Mouse (Mus musculus) adrenal gland, adult (tissue): ENCODE results near the gene Pim1.
"Not testable (repeated sequence)": the region's sequence is repeated elsewhere in the genome, so short reads cannot be mapped to it uniquely, and the experiment has no call there.

Experiments
- DNase-seq, 2 experiments: peaks; one replicate each; pipeline ENCODE4 v3.0.0; 2022 to 2023; ENCODE audit warnings: low spot score in 1 of 2; ENCODE audit not compliant: inconsistent age in 2 of 2

The Pim1 gene

DNA sequence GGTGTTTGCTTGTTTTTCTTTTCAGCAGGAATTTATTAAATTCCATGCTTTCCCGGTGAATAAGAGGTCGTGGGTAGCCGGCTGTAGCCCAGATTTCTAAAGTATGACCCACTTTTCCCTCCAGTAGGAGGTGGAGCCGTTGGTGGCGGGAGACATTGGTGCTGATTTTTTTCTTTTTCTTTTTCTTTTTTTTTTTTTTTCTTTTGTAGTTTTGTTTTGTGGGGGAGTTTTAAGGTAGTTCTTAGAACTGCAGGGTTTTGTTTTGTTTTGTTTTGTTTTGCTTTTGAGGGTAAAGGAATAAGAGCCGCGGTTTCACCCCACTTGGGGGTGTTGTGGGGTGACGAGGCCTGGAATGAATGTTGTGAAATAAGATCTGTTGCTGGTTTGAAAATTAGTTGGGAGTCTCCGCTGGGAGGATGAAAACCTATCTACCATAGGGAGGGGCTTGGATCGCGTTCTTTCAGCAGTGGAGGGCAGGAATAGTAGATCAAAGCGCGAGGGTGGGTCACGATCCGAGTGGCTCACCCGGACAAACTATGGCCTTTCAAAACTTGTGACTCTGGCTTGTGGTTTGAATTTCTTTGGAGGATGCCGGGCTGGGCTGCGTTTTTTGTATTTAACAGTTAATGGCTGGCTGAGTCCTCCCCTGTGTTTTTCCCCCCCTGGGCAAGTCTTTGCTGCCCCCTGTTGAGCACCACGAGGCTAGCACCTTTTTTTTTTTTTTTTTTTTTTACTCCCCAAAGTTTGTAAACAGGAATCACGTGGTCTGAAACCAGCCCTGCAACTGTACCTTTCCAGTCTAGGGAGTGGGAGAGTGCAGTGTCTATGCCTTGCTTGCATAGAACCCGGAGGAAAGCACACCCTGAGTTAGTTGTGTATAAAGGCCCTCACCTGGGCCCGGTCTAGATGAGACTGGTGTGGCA is 2.0 kb downstream of the Pim1 start:
- DNase-seq, result peak; percentile 81 to 93

DNA sequence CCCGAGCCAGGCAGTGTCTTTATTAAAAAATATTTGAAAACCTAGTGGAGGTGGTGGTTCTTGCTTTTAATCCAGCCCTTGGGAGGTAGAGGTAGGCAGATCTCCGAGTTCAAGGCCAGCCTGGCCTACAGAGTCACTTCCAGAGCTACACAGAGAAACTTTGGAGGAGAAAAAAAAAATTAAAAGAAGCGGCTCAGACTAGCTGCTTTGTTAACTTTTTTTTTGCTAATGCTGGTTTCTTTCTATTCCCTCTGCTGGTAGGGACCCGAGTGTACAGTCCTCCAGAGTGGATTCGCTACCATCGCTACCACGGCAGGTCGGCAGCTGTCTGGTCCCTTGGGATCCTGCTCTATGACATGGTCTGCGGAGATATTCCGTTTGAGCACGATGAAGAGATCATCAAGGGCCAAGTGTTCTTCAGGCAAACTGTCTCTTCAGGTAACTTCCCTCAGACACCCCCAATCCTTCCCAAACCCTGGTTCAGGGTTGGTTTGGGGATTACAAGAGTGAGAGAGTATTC is 3.0 kb downstream of the Pim1 start:
- DNase-seq, result no peak

DNA sequence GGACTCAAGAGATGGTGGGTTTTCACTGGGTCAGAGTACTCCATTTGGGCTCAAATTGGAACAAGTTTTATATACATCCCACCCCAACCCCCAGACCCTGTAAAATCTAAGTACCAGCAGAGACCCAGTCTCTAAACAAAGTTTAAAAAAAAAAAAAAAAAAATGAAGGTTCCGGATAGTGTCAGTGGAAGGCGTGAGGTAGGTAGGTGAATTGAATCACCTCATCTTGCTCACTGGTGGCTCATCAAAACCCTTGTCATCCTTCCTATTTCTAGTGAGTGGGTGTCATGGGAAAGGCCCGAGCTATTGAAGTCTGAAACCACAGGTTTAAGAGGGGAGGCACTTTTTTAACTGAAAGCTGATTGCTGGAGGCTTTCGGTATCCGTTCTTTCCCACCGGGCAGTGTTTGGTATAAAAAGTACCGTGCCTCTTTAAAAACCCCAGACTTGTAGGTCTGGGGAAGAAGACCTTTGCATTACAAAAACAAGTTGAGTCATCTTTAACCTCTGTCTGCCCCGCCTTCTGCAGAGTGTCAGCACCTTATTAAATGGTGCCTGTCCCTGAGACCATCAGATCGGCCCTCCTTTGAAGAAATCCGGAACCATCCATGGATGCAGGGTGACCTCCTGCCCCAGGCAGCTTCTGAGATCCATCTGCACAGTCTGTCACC is 3.6 kb downstream of the Pim1 start:
- DNase-seq, result peak; percentile 53 to 79

DNA sequence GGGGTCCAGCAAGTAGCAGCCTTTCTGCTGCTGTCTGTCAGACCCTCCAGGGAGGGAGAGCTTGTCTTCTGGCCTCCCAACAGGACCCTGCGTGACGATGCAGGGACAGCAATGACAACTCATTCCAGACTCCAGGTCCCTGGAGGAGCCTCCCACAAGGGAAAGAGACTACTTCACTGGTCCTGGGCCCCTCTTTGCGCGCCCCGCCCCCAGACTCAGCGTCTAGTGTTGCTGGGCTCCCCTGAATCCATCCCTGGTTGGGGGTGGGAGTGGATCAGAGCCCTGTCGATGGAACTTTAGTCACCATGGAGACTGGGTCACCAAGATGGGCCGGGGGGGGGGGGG is 4.2 kb downstream of the Pim1 start:
- DNase-seq, result peak in 1 of 2 experiments; percentile 42

DNA sequence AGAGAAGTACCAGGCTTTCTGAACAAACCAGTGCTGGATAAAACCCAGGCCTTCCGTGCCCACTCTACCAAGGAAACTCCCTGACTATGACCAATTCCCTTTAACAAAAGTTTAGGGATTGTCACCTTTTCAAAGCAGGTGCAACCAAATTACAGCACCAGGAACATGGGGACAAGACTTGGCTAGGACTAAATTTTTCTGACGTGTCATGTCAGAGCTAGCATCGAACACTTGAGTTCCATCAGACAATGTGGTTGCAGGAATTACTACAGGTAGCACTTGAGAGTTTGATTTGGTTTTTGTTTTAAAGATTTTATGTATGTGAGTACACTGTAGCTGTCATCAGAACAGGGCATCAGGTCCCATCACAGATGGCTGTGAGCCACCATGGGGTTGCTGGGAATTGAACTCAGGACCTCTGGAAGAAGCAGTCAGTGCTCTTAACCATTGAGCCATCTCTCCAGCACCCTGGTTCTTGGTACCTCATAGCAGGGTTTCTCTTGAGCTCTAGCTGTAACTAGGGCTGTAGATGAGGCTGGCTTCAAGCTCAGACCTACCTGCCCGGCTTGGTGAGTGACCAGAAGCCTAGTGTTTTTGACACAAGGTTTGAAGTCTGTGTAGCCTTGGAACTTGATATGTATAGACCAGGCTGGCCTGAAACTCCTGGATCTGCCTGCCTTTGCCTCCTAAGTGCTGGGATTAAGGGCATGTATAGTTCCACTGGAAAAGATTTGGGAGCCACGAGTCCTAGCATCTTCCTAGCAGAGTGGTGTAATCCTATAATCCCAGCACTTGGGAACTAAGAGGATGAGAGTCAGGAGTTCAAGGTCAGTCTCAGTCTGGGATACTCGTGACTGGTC is 5.9 kb downstream of the Pim1 start:
- peak in 1 of 2 experiments; percentile 61 for DNase-seq

DNA sequence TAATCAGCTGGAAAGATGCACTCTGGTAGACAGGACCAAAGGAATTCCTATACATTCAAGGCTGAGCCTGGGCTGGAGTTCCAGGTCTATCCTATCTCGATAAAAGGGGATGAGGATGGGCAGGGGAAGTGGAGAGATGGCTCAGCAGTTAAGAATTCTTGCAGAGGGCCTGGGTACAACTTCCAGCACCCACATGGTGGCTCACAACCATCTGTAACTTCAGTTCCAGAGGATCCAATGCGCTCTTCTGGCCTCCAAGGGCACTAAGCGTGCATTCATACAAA is 6.5 kb downstream of the Pim1 start:
- DNase-seq, result no peak

DNA sequence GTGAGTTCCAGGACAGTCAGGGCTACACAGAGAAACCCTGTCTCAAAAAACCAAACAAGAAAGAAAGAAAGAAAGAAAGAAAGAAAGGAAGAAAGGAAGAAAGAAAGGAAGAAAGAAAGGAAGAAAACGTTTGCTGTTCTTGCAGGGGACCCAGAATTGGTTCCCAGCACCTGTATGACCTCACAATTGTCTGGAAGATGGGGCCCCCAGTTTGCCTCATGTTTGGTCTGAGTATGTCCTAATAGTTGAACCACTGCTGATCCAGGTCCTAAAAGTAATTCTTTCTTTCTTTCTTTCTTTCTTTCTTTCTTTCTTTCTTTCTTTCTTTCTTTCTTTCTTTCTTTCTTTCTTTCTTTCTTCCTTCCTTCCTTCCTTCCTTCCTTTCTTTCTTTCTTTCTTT is 6.9 kb downstream of the Pim1 start:
- DNase-seq, result not testable (repeated sequence)

DNA sequence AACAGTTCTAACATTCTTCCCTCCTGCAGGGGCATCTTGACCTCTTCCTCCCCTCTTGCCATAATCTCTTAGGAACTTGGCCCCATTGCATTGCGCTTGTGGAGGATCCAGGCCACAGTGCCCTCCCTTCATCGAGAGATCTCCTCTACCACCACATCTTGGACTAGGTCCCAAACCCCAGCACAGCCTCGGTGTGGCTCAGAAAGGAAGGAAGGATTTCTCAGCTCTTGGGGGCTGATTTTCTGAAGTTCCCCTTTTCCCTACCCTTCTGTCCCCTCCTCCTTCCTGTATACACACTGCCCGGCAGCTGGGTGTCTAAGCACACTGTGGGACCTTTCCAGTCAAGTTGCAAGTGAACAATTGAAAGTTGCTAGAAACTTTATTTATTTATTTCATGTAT is 7.5 kb downstream of the Pim1 start:
- DNase-seq, result peak in 1 of 2 experiments; percentile 62

DNA sequence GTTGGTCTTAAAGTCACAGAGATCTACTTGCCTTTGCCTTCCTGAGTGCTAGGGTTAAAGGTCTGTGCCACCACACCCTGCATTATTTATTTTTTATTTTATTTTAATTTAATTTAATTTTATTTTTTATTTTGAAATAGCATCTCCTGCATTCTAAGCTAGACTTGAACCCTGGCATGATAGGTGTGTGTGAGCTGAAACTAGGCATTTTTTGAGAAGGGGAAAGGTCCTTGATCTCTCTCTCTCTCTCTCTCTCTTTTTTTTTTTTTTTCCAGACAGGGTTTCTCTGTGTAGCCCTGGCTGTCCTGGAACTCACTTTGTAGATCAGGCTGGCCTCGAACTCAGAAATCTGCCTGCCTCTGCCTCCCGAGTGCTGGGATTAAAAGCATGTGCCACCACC is 8.4 kb downstream of the Pim1 start:
- DNase-seq, result not testable (repeated sequence)

DNA sequence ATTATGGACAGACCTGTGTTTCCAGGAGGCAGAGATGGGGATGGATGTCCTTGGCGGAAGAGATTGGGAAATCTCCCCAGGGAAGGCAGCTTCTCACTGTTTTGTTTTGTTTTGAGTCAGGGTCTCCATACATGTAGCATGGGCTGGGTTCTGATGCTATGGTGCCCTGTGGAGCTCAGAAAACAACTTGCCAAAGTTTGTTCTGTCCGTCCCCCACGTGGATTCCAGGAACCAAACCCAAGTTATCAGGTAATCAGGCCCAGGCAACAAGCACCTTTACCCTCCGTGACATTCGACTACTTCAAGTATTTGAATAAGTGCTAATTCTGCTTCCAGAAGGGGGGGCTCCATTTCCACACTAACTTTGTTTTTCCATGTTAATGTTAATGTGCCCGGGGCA is 9.0 kb downstream of the Pim1 start:
- DNase-seq, result no peak

DNA sequence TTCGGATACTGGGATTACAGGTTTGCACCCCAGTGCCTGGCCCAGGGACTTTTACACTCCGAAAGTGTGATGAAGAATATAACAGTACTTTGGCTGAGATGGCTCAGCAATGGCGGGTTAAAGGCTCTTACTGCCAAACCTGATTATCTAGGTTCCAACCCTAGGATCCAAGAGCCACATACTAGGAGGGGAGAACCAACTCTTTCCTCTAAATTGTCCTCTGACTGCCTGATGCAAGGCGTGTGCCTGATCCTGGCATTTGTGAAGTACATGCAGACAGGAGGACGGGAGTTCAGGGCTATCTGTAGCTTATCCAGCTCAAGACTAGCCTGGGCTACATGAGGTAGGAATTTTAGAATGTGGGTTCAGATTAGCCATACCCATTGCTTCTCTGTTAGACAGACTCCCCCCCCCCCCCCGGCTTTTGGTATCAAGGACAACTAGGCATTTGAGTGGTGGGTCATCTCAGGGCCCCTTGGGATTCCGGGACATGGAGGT is 9.7 kb downstream of the Pim1 start:
- no peak for DNase-seq

DNA sequence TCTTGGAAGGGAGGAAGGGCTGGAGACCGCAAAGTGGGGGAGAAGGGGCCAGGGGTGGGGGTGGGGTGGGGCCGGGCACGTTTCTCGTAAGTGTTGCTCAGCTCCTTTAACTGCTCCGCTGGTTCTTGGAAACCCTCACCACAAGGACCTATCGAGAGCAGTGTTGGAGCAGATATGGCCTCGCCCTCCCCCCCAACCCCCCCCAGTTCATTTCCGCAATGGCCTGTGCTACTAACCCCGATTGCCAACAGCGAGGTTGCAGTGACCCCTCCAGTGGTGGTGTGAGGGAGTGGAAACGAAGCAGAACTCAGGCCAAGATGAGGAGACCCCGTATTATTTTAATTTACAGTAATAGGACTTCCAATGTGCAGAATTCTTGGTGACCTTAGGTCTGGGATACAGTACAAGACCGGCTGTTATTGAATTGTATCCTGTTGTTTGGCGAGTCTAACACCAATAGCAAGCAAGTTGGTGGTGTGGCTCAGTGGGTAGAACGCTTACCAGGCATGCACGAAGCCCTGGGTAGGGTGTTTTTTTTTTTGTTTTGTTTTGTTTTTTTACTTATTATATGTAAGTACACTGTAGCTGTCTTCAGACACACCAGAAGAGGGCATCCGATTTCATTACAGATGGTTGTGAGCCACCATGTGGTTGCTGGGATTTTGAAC is 10.4 kb downstream of the Pim1 start:
- no peak for DNase-seq

DNA sequence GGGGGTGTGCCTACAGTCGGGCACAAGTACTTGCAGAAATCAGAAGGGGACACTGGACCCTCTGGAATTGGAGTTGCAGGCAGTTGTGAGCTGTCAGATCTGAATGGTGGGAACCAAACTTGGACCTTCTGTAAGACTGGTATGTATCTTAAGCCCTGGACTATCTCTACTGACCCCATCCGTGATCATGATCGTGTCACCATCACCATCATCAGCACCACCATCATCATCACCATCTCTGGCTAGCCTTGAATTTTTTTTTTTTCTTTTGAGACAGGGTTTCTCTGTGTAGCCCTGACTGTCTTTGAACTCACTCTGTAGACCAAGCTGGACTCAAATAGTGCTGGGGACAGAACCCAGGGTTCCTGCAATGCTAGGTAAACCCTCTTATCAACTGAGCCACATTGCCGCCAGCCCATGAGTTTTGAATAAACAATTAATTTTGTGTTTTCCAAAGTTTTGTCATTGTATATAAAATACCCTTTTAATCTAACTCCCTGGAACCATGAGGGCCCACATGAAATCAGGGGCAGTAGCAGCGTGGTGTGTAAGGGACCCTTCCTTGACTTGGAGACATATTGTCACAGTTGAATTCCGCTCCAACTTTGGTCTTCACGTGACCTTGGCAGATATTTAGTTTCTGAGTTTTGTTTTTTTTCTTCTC is 11.6 kb downstream of the Pim1 start:
- no peak for DNase-seq

DNA sequence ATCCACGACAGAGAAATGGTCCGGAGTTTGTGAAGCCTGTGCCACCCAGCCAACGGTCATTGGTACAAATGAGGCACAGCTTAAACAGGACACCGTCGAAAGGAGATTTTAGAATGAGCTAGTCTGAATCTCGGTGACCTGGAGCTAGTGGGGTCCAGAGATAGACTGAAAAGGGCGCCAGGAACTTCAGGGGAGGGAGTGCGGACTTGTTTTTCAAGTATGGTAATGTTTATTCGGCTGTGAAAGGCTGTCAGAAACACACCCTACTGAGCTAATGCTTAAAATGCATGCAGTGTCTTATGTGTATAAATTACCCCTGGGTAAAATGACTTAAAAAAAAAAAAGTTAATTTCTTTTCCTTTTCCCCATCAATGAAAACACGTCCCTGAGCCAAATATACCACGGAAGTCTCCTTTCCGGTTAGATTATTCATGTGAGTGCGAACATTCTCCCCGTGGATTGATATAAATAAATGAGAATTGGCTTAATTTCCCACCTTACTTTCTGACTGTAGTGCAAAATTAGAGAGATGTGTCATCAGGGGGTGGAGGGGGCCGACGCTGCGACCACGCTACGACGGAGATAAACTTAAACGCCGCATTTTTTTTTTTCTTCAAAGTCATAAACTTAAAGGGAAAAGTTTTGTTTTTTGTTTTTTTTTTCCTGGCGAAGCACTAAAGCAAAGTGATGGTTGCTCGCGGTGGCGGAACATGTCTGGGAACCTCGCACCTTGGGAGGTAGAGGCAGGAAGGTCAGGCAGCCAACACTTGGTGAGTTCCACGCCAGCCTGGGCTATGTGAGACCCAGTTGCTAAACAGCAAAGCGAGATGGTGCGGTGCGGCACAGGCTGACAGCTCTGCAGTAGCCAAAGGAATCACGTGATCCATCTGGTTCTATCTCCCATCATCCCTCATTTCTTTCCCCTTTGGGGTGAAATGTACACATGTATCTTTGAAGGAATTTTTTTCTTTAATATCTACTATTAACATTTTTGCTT is 12.4 kb downstream of the Pim1 start:
- peak in 1 of 2 experiments; percentile 45 for DNase-seq

DNA sequence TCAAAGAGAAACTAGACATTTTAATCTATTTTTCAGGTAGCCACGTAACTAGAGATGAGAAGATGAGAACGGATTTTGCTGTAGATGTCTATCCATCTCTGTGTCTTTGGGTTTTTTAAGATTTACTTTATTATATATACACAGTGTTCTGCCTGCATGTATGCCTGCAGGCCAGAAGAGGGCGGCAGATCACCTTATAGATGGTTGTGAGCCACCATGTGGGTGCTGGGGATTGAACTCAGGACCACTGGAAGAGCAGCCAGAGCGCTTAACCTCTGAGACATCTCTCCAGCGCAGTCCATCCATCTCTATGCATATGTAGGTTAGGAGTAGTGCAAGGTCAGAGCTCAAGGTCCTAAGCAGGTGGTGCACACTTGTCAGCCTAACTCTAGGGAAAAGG is 13.1 kb downstream of the Pim1 start:
- DNase-seq, result no peak

DNA sequence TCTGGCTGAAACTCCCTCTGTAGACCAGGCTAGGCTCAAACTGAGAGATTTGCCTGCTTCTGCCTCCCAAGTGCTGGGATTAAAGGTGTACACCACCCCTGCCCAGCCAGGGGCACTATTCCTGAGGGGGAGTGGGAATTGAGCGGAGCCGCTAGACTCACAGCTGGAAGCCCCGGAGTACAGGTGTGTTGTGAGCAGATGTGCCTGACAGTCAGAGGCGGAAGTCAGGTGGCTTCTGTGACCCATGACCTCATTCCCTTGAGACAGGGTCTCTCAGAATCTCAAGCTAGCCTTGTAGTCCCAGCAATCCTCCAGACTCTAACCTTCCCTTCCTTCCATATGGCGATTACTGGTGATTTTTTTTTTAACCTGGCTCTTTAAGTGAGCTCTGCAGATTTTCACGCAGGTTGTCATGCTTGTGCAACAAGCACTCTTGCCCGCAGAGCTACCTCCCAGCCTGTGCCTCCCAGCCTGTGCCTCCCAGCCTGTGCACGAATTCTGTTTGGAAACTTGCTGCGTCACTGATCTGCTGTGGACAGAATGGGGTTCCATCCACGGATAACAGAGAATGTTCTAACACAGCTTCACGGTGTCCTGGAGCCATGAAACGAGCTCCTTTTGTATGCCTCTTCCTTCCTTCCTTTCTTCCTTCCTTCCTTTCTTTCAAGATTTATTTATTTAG is 18.5 kb downstream of the Pim1 start:
- DNase-seq, result no peak

DNA sequence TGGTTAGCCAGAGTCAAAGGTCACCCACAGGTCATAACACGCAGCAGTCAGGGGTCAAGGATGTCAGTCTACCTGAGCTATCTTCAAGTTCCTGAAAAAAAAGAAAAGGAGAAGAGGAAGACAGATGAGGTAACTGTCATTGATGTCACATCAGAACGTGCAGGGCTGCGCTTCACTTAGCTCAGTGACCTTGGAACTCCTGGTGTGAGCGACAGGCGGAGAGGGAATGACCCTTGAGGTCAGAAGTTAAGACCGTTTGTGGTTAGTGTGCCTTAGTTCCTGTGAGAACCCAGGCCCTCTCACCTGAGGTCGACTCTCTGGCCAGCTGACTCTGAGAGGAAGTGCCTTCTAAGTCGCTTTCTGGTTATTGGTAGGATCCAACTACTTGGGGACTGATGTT is 20.1 kb downstream of the Pim1 start:
- DNase-seq, result no peak

DNA sequence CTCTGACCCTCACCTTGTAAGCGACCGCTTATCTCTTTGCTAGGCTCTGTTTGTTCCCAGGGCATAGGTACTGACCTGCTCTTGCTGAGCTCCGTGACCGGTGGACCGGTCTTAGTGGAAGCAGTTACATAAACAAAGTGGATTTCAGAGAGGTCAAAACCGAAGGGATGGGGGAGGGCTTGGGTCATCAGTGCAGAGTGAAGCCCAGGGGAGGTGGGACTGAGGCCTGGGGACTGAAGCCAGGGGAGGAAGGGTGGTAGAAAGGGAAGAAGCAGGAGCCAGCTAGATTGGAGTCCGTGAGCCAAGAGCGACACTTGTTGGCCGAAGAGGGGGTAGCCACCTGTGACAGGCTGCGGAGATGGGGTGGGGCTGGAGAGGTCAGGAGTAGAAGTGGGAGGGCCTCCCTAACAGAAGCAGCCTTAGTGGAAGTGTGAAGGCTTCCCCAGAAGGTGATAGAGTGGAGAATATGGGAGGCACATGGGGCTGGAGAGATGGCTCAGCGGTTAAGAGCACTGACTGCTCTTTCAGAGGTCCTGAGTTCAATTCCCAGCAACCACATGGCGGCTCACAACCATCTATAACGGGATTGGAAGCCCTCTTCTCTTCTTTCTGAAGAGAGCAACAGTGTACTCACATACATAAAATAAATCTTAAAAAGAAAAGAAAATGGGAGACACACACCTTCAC is 22.6 kb downstream of the Pim1 start:
- peak; percentile 73 to 88 for DNase-seq
